Mouse (Mus musculus): ENCODE data around the gene Asl.

GRCm38 (mm10) chr5:129974866-129975311, 54.2 kb downstream of the Asl start:
- TF ChIP-seq CTCF (IDR thresholded peaks at IDR 0.05) (no peak), EP300 (IDR thresholded peaks at IDR 0.05) (no peak)
